Mouse (Mus musculus) B cell, adult 2 months (primary cell): ENCODE results near the gene Kcnmb4.
A peak's percentile ranks its signal among the peaks of the same experiment; 100 is the strongest.

ENCODE experiments used
- DNase-seq, 2 experiments: peaks; one replicate each; pipeline ENCODE4 v3.0.0; 2022

Gene Kcnmb4

GRCm38 (mm10) chr10:116397973-116398372 is 75.7 kb downstream of the Kcnmb4 start:
- DNase-seq: no peak

GRCm38 (mm10) chr10:116397573-116397972 is 76.1 kb downstream of the Kcnmb4 start:
- DNase-seq: peak; percentile 31 to 48

- peak in 1 of 2 experiments; percentile 3 for DNase-seq
Observed at GRCm38 (mm10) chr10:116396966-116397365, 76.7 kb downstream of the Kcnmb4 start.

- DNase-seq: no peak
Observed at GRCm38 (mm10) chr10:116396279-116396678, 77.4 kb downstream of the Kcnmb4 start.

- DNase-seq: no peak
Observed at GRCm38 (mm10) chr10:116394585-116394984, 79.1 kb downstream of the Kcnmb4 start.

- DNase-seq: no peak
Observed at GRCm38 (mm10) chr10:116393790-116394475, 79.7 kb downstream of the Kcnmb4 start.

GRCm38 (mm10) chr10:116388840-116389239 is 84.8 kb downstream of the Kcnmb4 start:
- no peak for DNase-seq

- DNase-seq: no peak
Observed at GRCm38 (mm10) chr10:116386391-116386885, 87.2 kb downstream of the Kcnmb4 start.

- DNase-seq: no peak
Observed at GRCm38 (mm10) chr10:116384401-116384800, 89.3 kb downstream of the Kcnmb4 start.

GRCm38 (mm10) chr10:116382826-116383685 is 90.6 kb downstream of the Kcnmb4 start:
- DNase-seq: no peak

- no peak for DNase-seq
Observed at GRCm38 (mm10) chr10:116376853-116377252, 96.8 kb downstream of the Kcnmb4 start.

GRCm38 (mm10) chr10:116374111-116374510 is 99.6 kb downstream of the Kcnmb4 start:
- DNase-seq: no peak

- DNase-seq: no peak
Observed at GRCm38 (mm10) chr10:116370991-116371725, 102.5 kb downstream of the Kcnmb4 start.
